Mouse (Mus musculus): Measurements from ENCODE around the gene Nav2. TPM values are rescaled to one million over a fixed set of nuclear protein-coding genes. Genes with fewer than 3 reads are reported as not detected.

Nav2 gene
- polyA plus RNA-seq, 1 experiment: 30.3 TPM

- DNase-seq (ENCODE audit: low read depth): no peak
These were observed 144.5 kb downstream of the Nav2 start for GRCm38 (mm10) chr7:49052871-49053618.

GRCm38 (mm10) chr7:49055273-49055672 is 146.8 kb downstream of the Nav2 start:
- no peak for DNase-seq (ENCODE audit: low read depth)

GRCm38 (mm10) chr7:49058304-49059012 is 149.9 kb downstream of the Nav2 start:
- DNase-seq (ENCODE audit: low read depth): no peak

- DNase-seq (ENCODE audit: low read depth): no peak
These were observed 156.4 kb downstream of the Nav2 start for GRCm38 (mm10) chr7:49064792-49065521.

- DNase-seq (ENCODE audit: low read depth): no peak
These were observed 157.3 kb downstream of the Nav2 start for GRCm38 (mm10) chr7:49065621-49066475.

- DNase-seq (ENCODE audit: low read depth): no peak
These were observed 158.3 kb downstream of the Nav2 start for GRCm38 (mm10) chr7:49066828-49067227.

- no peak for DNase-seq (ENCODE audit: low read depth)
These were observed 161.0 kb downstream of the Nav2 start for GRCm38 (mm10) chr7:49069396-49069961.

- no peak for DNase-seq (ENCODE audit: low read depth)
These were observed 162.1 kb downstream of the Nav2 start for GRCm38 (mm10) chr7:49070621-49071020.

GRCm38 (mm10) chr7:49071141-49071567 is 162.6 kb downstream of the Nav2 start:
- DNase-seq (ENCODE audit: low read depth): no peak

- DNase-seq (ENCODE audit: low read depth): no peak
These were observed 166.9 kb downstream of the Nav2 start for GRCm38 (mm10) chr7:49075333-49075934.

GRCm38 (mm10) chr7:49076283-49076694 is 167.8 kb downstream of the Nav2 start:
- no peak for DNase-seq (ENCODE audit: low read depth)

- DNase-seq (ENCODE audit: low read depth): no peak
These were observed 170.4 kb downstream of the Nav2 start for GRCm38 (mm10) chr7:49078930-49079329.

GRCm38 (mm10) chr7:49082585-49083165 is 174.2 kb downstream of the Nav2 start:
- DNase-seq (ENCODE audit: low read depth): no peak

GRCm38 (mm10) chr7:49084768-49085167 is 176.3 kb downstream of the Nav2 start:
- no peak for DNase-seq (ENCODE audit: low read depth)

GRCm38 (mm10) chr7:49085759-49086158 is 177.2 kb downstream of the Nav2 start:
- DNase-seq (ENCODE audit: low read depth): no peak

GRCm38 (mm10) chr7:49087154-49087553 is 178.6 kb downstream of the Nav2 start:
- no peak for DNase-seq (ENCODE audit: low read depth)

GRCm38 (mm10) chr7:49088198-49088912 is 179.8 kb downstream of the Nav2 start:
- no peak for DNase-seq (ENCODE audit: low read depth)

- no peak for DNase-seq (ENCODE audit: low read depth)
These were observed 182.9 kb downstream of the Nav2 start for GRCm38 (mm10) chr7:49091371-49091770.

- no peak for DNase-seq (ENCODE audit: low read depth)
These were observed 183.4 kb downstream of the Nav2 start for GRCm38 (mm10) chr7:49091921-49092320.

GRCm38 (mm10) chr7:49093596-49093995 is 185.1 kb downstream of the Nav2 start:
- no peak for DNase-seq (ENCODE audit: low read depth)
